Mouse (Mus musculus) subcutaneous adipose tissue, adult 2 months (tissue): ENCODE measurements around the gene Olfr1289. TPM values are rescaled to one million over a fixed set of nuclear protein-coding genes. Genes with fewer than 3 reads are reported as not detected.

Experiments used
- polyA plus RNA-seq: library from polyadenylated mRNA; depleted of rRNA; stranded (reverse); fragments of >200 nt; gene quantifications from 2 replicates; pipeline ENCODE4 v1.2.3, GENCODE M21; 2012; ENCODE audit warnings: low replicate concordance; rRNA removed

The Olfr1289 gene
- not detected in 2 replicates for polyA plus RNA-seq

DNA sequence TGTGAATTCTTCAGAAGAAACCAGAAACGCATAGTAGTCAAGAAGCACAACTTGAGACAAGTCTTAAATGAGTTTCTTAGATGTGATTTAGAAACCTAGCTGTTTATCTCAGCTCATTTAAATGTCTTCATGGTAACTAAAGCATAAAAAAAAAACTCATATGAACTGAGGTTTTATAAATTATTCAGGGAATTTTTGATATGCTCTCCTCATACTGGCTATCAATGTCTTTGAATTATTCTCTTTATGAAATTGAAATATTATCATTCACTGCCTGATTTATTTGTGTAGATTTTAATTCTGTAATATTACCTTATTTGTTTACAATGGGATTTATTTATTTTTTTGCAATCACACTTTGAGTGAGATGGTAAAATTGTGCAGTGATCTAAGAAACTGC lies at the start of gene Olfr1289:
Gene Olfr1289, plus strand, starts transcription at position 301 of the 400 bp plus-strand sequence.

DNA sequence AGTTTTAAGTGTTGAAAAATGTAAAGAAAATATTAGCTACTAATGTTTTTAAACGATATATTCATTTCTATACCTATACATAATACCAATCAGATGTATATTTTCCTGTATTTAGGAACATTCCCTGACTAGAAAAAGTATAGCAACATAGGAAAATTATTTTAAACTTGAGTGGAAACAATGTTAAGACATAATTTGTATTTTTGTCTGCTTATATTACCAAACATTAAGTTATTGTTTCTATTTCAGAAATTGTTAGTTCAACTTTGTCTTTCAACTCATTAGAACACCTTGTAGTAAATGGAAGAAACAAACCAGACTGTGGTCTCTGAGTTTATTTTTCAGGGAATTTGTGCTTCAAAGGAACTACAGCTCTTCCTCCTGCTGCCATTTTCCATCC lies 31.8 kb upstream of the Olfr1289 start, which contains the start of gene Olfr1287:
Gene Olfr1287, plus strand, starts transcription at position 301 of the 400 bp plus-strand sequence.

DNA sequence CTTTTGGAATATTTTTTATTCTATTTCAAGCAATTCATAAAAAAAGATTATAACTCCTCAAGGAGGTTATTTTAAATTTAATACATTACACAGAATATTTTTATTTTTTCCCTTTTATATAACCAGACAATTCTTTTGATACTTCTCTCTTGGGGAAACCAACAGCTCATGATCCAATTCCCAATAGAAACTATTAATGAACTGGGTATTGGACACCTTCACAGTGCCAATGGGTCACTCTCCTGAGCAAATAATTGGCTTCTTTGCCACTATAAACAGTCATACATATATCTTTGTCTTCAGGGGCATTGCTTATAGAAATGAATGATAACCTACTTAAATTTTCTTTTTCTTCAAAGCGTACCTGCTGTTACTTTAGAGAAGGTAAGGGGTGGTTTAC lies 6.8 kb upstream of the Olfr1289 start, which contains the start of gene Olfr1288:
Gene Olfr1288, plus strand, starts transcription at position 301 of the 400 bp plus-strand sequence.

DNA sequence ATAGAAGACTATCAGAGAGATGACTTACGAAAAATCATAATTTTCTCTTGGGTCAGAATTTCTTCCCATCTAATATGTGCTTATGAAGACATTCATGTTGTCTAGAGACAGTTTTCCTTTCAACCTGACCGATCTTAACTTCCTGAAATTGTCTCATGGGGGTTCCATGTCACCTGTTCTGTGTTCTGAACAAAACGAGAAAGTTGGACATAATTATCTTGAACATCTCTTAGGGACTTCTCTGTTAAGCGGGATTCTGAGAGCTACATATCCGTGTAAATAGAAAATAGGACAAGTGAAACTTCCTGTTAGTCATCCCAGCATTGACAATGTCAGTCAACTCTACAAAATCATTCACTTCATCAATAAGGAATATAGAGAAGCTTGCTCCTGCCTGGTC lies 13.1 kb downstream of the Olfr1289 start, which contains the start of gene Olfr1290:
Gene Olfr1290, minus strand, starts transcription at position 101 of the 400 bp plus-strand sequence.

DNA sequence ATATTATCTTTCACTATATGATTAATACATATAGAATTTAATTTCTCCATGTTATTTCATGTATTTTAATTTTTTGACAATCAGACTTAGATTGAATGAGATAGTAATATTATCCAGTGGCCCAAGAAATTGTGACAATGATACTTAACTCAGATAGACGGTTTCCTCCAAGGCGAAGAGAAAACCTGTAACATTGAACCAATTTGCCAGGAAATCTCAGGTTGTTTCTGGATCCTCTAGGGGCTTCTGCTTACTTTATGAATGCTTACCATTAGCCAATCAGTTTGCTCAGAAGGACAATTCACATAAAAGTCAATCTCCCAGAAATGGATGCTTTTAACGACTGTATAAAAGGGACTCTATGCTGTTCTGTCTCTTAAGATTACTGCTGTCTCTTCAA lies 16.3 kb downstream of the Olfr1289 start, which contains the start of gene Olfr1291-ps1:
Gene Olfr1291-ps1, plus strand, starts transcription at position 301 of the 400 bp plus-strand sequence.

DNA sequence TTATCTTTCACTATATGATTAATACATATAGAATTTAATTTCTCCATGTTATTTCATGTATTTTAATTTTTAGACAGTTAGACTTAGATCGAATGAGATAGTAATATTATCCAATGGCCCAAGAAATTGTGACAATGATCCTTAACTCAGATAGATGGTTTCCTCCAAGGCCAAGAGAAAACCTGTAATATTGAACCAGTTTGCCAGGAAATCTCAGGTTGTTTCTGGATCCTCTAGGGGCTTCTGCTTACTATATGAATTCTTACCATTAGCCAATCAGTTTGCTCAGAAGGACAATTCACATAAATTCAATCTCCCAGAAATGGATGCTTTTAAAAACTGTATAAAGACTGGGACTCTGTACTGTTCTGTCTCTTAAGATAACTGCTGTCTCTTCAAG lies 44.3 kb downstream of the Olfr1289 start, which contains the start of gene Olfr1293-ps:
Gene Olfr1293-ps, plus strand, starts transcription at position 301 of the 400 bp plus-strand sequence.

Other genes with a start within 250 kb of the Olfr1289 start
- not detected in 2 replicates for gene Olfr1275, start 245.5 kb upstream of the Olfr1289 start, polyA plus RNA-seq
- gene Olfr1276, start 226.3 kb upstream of the Olfr1289 start, polyA plus RNA-seq = not detected in 2 replicates
- not detected in 2 replicates for gene Olfr1277, start 206.7 kb upstream of the Olfr1289 start, polyA plus RNA-seq
- gene Olfr1278, start 190.7 kb upstream of the Olfr1289 start, polyA plus RNA-seq = not detected in 2 replicates
- gene Olfr1279, start 180.2 kb upstream of the Olfr1289 start, polyA plus RNA-seq = not detected in 2 replicates
- gene Olfr1280, start 166.8 kb upstream of the Olfr1289 start, polyA plus RNA-seq = not detected in 2 replicates
- gene Olfr1281, start 154.3 kb upstream of the Olfr1289 start, polyA plus RNA-seq = not detected in 2 replicates
- not detected in 2 replicates for gene Olfr1282, start 144.7 kb upstream of the Olfr1289 start, polyA plus RNA-seq
- gene Olfr1283, start 114.0 kb upstream of the Olfr1289 start, polyA plus RNA-seq = not detected in 2 replicates
- not detected in 2 replicates for gene Olfr1284, start 105.3 kb upstream of the Olfr1289 start, polyA plus RNA-seq
- gene Olfr1286, start 57.7 kb upstream of the Olfr1289 start, polyA plus RNA-seq = not detected in 2 replicates
- not detected in 2 replicates for gene Olfr1287, start 31.7 kb upstream of the Olfr1289 start, polyA plus RNA-seq
- not detected in 2 replicates for gene Olfr1288, start 6.7 kb upstream of the Olfr1289 start, polyA plus RNA-seq
- gene Olfr1290, start 13.0 kb downstream of the Olfr1289 start, polyA plus RNA-seq = not detected in 2 replicates
- gene Olfr1291-ps1, start 16.4 kb downstream of the Olfr1289 start, polyA plus RNA-seq = not detected in 2 replicates
- gene Olfr1293-ps, start 44.4 kb downstream of the Olfr1289 start, polyA plus RNA-seq = not detected in 2 replicates
- gene Olfr1294, start 59.5 kb downstream of the Olfr1289 start, polyA plus RNA-seq = not detected in 2 replicates
- gene Olfr1295, start 88.9 kb downstream of the Olfr1289 start, polyA plus RNA-seq = not detected in 2 replicates
- not detected in 2 replicates for gene Olfr1297, start 145.7 kb downstream of the Olfr1289 start, polyA plus RNA-seq
- gene Olfr1298, start 168.4 kb downstream of the Olfr1289 start, polyA plus RNA-seq = not detected in 2 replicates
- not detected in 2 replicates for gene Olfr1299, start 180.6 kb downstream of the Olfr1289 start, polyA plus RNA-seq